Comparison of ENCODE assay signal across 19 mouse cellular contexts in the genomic region with DNA sequence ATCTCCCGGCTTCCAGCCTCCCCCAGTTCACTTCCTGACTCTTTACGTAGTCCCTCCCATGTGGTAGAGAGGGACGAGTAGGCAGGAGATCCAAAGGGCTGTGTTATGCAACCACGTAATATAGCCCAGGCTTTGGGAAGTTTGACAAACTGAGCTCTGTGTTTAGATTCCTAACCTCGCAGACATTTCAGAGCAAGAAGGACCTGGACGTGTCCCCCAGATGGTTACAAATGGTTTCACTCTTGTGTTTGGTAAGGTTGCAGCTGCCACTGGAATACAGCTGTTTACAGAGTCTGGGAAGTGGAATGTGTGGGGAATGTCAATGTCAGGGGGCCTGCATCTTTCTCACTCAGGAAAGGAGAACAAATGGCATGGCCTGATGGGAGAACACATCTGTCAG.
DNase-seq lines count a peak whose midpoint lies in the region; ATAC-seq and TF ChIP-seq lines count a peak whose summit lies in the region.
"Had no signal": no experiment of that assay in that cellular context is flagged by ENCODE, and none has a peak within 500 bp of the region (broad histone marks: within the 10 kb centered on the region; RNA-seq: fewer than 3 reads in every experiment).

No protein-coding gene starts in this region.

- WGBS in liver, embryonic 16.5 days (ENCODE audit: insufficient replicate concordance) = 35% methylated on average over 6 of the region's 6 CpGs
- WGBS in liver, embryonic 12.5 days (ENCODE audit: insufficient replicate concordance) = 41% methylated on average over 6 of the region's 6 CpGs
- 26% methylated on average over 6 of the region's 6 CpGs for WGBS in intestine, embryonic 15.5 days
- 35% methylated on average over 6 of the region's 6 CpGs for WGBS in stomach, postnatal 0 days
- 77% methylated on average over 6 of the region's 6 CpGs for WGBS in hindbrain, embryonic 16.5 days

- TF ChIP-seq EP300 in stomach, postnatal 0 days (optimal IDR thresholded peaks at IDR 0.05) = no peak

- H3K4me3 ChIP-seq in liver, embryonic 16.5 days (ENCODE audit: low read depth, low read length) = no peak overlapping the region
- H3K4me3 ChIP-seq in liver, embryonic 12.5 days = no peak overlapping the region
- no peak overlapping the region for H3K4me3 ChIP-seq in intestine, embryonic 15.5 days (replicated peaks)
- no peak overlapping the region for H3K4me3 ChIP-seq in stomach, postnatal 0 days (ENCODE audit: low read depth, low read length)
- no peak overlapping the region for H3K4me3 ChIP-seq in hindbrain, embryonic 16.5 days (ENCODE audit: low read length)
- H3K4me3 ChIP-seq: forebrain, embryonic 10.5 days; heart, embryonic 10.5 days; hindbrain, embryonic 12.5 days; kidney, embryonic 15.5 days; myocyte; neural tube, embryonic 15.5 days had no signal

- H3K36me3 ChIP-seq in liver, embryonic 16.5 days (ENCODE audit: control insufficient read depth, insufficient read depth) = no peaks in the 10 kb centered on the region
- H3K36me3 ChIP-seq in liver, embryonic 12.5 days = no peaks in the 10 kb centered on the region
- no peaks in the 10 kb centered on the region for H3K36me3 ChIP-seq in intestine, embryonic 15.5 days
- no peaks in the 10 kb centered on the region for H3K36me3 ChIP-seq in stomach, postnatal 0 days (ENCODE audit: control insufficient read depth, insufficient read depth, low read length)
- no peaks in the 10 kb centered on the region for H3K36me3 ChIP-seq in hindbrain, embryonic 16.5 days (ENCODE audit: control insufficient read depth, insufficient read depth, low read length)
- H3K36me3 ChIP-seq: forebrain, embryonic 10.5 days; heart, embryonic 10.5 days; hindbrain, embryonic 12.5 days; kidney, embryonic 15.5 days; neural tube, embryonic 15.5 days had no signal

- peak; percentile 54 for DNase-seq in lung, postnatal 10 days
- DNase-seq in stomach, postnatal 0 days (ENCODE audit: low spot score) = no peak
- DNase-seq in MN1 (ENCODE audit: low spot score) = no peak
- DNase-seq: adrenal gland, adult 8-10 months; cerebellum, adult 9-11 months; forebrain, postnatal 0 days; midbrain, embryonic 14.5 days; thymus, adult 2 months had no signal

- no peak overlapping the region for H3K9ac ChIP-seq in liver, embryonic 16.5 days (ENCODE audit: low read depth, low read length)
- no peak overlapping the region for H3K9ac ChIP-seq in liver, embryonic 12.5 days
- no peak overlapping the region for H3K9ac ChIP-seq in intestine, embryonic 15.5 days
- no peak overlapping the region for H3K9ac ChIP-seq in stomach, postnatal 0 days (ENCODE audit: low read length)
- no peak overlapping the region for H3K9ac ChIP-seq in hindbrain, embryonic 16.5 days (ENCODE audit: low read depth, low read length)
- H3K9ac ChIP-seq: forebrain, postnatal 0 days; hindbrain, embryonic 12.5 days; kidney, embryonic 15.5 days; neural tube, embryonic 15.5 days had no signal

- TF ChIP-seq CTCF in stomach, postnatal 0 days (IDR thresholded peaks at IDR 0.05; ENCODE audit: low read depth) = no peak

- H3K27ac ChIP-seq in liver, embryonic 16.5 days (ENCODE audit: low read length) = no peak overlapping the region
- no peak overlapping the region for H3K27ac ChIP-seq in liver, embryonic 12.5 days
- peak overlapping the region; percentile 34; the same call in 1 of the 2 replicates for H3K27ac ChIP-seq in intestine, embryonic 15.5 days
- H3K27ac ChIP-seq in stomach, postnatal 0 days (replicated peaks) = no peak overlapping the region
- H3K27ac ChIP-seq in hindbrain, embryonic 16.5 days (ENCODE audit: low read depth, low read length) = no peak overlapping the region
- H3K27ac ChIP-seq: forebrain, embryonic 10.5 days; heart, embryonic 10.5 days; hindbrain, embryonic 12.5 days; kidney, embryonic 15.5 days; neural tube, embryonic 15.5 days had no signal

- no peaks in the 10 kb centered on the region for H3K4me1 ChIP-seq in liver, embryonic 16.5 days (ENCODE audit: control insufficient read depth, low read depth, low read length)
- H3K4me1 ChIP-seq in liver, embryonic 12.5 days = no peaks in the 10 kb centered on the region
- no peaks in the 10 kb centered on the region; the same call in 1 of the 2 replicates for H3K4me1 ChIP-seq in intestine, embryonic 15.5 days (replicated peaks)
- H3K4me1 ChIP-seq in stomach, postnatal 0 days (replicated peaks; ENCODE audit: control insufficient read depth, insufficient read depth) = no peaks in the 10 kb centered on the region; the same call in 1 of the 2 replicates
- no peaks in the 10 kb centered on the region for H3K4me1 ChIP-seq in hindbrain, embryonic 16.5 days (ENCODE audit: control insufficient read depth, insufficient read depth, low read depth, low read length)
- H3K4me1 ChIP-seq: forebrain, embryonic 10.5 days; hindbrain, embryonic 12.5 days; kidney, embryonic 15.5 days; neural tube, embryonic 15.5 days had no signal

- no peaks in the 10 kb centered on the region for H3K27me3 ChIP-seq in liver, embryonic 16.5 days (ENCODE audit: control insufficient read depth, insufficient read depth, low read depth, low read length)
- H3K27me3 ChIP-seq in liver, embryonic 12.5 days (replicated peaks) = no peaks in the 10 kb centered on the region
- no peaks in the 10 kb centered on the region for H3K27me3 ChIP-seq in intestine, embryonic 15.5 days (replicated peaks)
- no peaks in the 10 kb centered on the region for H3K27me3 ChIP-seq in stomach, postnatal 0 days (ENCODE audit: control insufficient read depth, insufficient read depth, low read length)
- H3K27me3 ChIP-seq in hindbrain, embryonic 16.5 days (replicated peaks; ENCODE audit: control insufficient read depth, insufficient read depth, low read length) = no peaks in the 10 kb centered on the region
- H3K27me3 ChIP-seq: hindbrain, embryonic 12.5 days; kidney, embryonic 15.5 days; neural tube, embryonic 15.5 days had no signal

- ATAC-seq in liver, embryonic 16.5 days (ENCODE audit: low read depth) = peak; percentile 59; the same call in 1 of the 2 replicates
- no peak for ATAC-seq in liver, embryonic 12.5 days
- ATAC-seq in intestine, embryonic 15.5 days = peak; percentile 82
- peak; percentile 42; the same call in 1 of the 2 replicates for ATAC-seq in stomach, postnatal 0 days (ENCODE audit: low FRiP score, low TSS enrichment)
- no peak for ATAC-seq in hindbrain, embryonic 16.5 days
- ATAC-seq: forebrain, postnatal 0 days; inflammation-experienced regulatory T-cells, adult 6 months had no signal

- no peaks in the 10 kb centered on the region for H3K9me3 ChIP-seq in liver, embryonic 16.5 days (replicated peaks; ENCODE audit: control insufficient read depth, low read length)
- no peaks in the 10 kb centered on the region for H3K9me3 ChIP-seq in liver, embryonic 12.5 days (replicated peaks)
- no peaks in the 10 kb centered on the region for H3K9me3 ChIP-seq in intestine, embryonic 15.5 days
- no peaks in the 10 kb centered on the region for H3K9me3 ChIP-seq in stomach, postnatal 0 days (ENCODE audit: control insufficient read depth, low read length)
- no peaks in the 10 kb centered on the region for H3K9me3 ChIP-seq in hindbrain, embryonic 16.5 days (ENCODE audit: control insufficient read depth, low read length)
- H3K9me3 ChIP-seq: forebrain, embryonic 10.5 days; heart, embryonic 10.5 days; kidney, embryonic 15.5 days; neural tube, embryonic 15.5 days had no signal

- no peak overlapping the region for H3K4me2 ChIP-seq in liver, embryonic 16.5 days (ENCODE audit: low read depth, low read length)
- no peak overlapping the region for H3K4me2 ChIP-seq in liver, embryonic 12.5 days
- H3K4me2 ChIP-seq in intestine, embryonic 15.5 days (replicated peaks) = no peak overlapping the region
- no peak overlapping the region for H3K4me2 ChIP-seq in stomach, postnatal 0 days (replicated peaks; ENCODE audit: low read depth)
- no peak overlapping the region for H3K4me2 ChIP-seq in hindbrain, embryonic 16.5 days (ENCODE audit: low read length)
- H3K4me2 ChIP-seq: hindbrain, embryonic 12.5 days; kidney, embryonic 15.5 days; neural tube, embryonic 15.5 days had no signal

Comparison
In these comparisons a context has a peak if more than half of its experiments do, and no peak if none do; other contexts are left out.
1. ATAC-seq: peak in liver, embryonic 16.5 days (single experiment), intestine, embryonic 15.5 days (single experiment) and stomach, postnatal 0 days (single experiment); none in liver, embryonic 12.5 days (single experiment) and hindbrain, embryonic 16.5 days (single experiment).